Mouse (Mus musculus) heart, postnatal 4 days (tissue): ENCODE data around the gene Rgl2. TPM values are rescaled to one million over a fixed set of nuclear protein-coding genes. Genes with fewer than 3 reads are reported as not detected.

Source experiments
- DNase-seq: peaks from one replicate; pipeline ENCODE4 v3.0.0; 2021
- total RNA-seq, 2 experiments: library from RNA; stranded (reverse); gene quantifications; 2 replicates each; pipeline ENCODE4 v1.2.3; 2021

Rgl2 gene
- total RNA-seq, 2 experiments from 2014 or later: 56.5 to 58.1 TPM

GRCm38 (mm10) chr17:33908331-33909076, 20.8 kb upstream of the Rgl2 start:
- DNase-seq: peak; percentile 59

GRCm38 (mm10) chr17:33909077-33909868, 20.1 kb upstream of the Rgl2 start, which contains the start of gene Daxx:
TSS of gene Daxx (plus strand) at chr17:33909414.
- DNase-seq: peak; percentile 99

GRCm38 (mm10) chr17:33909869-33910250, 19.5 kb upstream of the Rgl2 start:
- DNase-seq: peak; percentile 46

- no peak for DNase-seq
Observed at GRCm38 (mm10) chr17:33910346-33911051, 18.8 kb upstream of the Rgl2 start.

GRCm38 (mm10) chr17:33911052-33911812, 18.1 kb upstream of the Rgl2 start:
- DNase-seq: no peak

- no peak for DNase-seq
Observed at GRCm38 (mm10) chr17:33911813-33912414, 17.4 kb upstream of the Rgl2 start.

GRCm38 (mm10) chr17:33913264-33913663, 16.1 kb upstream of the Rgl2 start:
- DNase-seq: no peak

- no peak for DNase-seq
Observed at GRCm38 (mm10) chr17:33913905-33914304, 15.4 kb upstream of the Rgl2 start.

GRCm38 (mm10) chr17:33914969-33915391, 14.4 kb upstream of the Rgl2 start:
- no peak for DNase-seq

GRCm38 (mm10) chr17:33915671-33916250, 13.6 kb upstream of the Rgl2 start, which contains the start of the genes Tapbp and Zbtb22:
TSS of gene Tapbp (plus strand) at chr17:33915899.
TSS of gene Zbtb22 (plus strand) at chr17:33915904.
- peak; percentile 96 for DNase-seq

- no peak for DNase-seq
Observed at GRCm38 (mm10) chr17:33916294-33916693, 13.0 kb upstream of the Rgl2 start.

GRCm38 (mm10) chr17:33916847-33917655, 12.3 kb upstream of the Rgl2 start:
- no peak for DNase-seq

- DNase-seq: no peak
Observed at GRCm38 (mm10) chr17:33917656-33918292, 11.6 kb upstream of the Rgl2 start.

- no peak for DNase-seq
Observed at GRCm38 (mm10) chr17:33918293-33919203, 10.8 kb upstream of the Rgl2 start.

GRCm38 (mm10) chr17:33919351-33920281, 9.7 kb upstream of the Rgl2 start:
- DNase-seq: peak; percentile 85

GRCm38 (mm10) chr17:33920282-33921097, 8.9 kb upstream of the Rgl2 start:
- peak; percentile 89 for DNase-seq

- DNase-seq: no peak
Observed at GRCm38 (mm10) chr17:33921361-33921760, 8.0 kb upstream of the Rgl2 start.
